Mouse (Mus musculus): ENCODE data around the gene Ugt1a5.
A peak's percentile ranks its signal among the peaks of the same experiment; 100 is the strongest.
"Not testable (repeated sequence)": the region's sequence is repeated elsewhere in the genome, so short reads cannot be mapped to it uniquely, and the experiment has no call there.

Ugt1a5 gene

GRCm38 (mm10) chr1:88199996-88200395 lies 34.2 kb downstream of the Ugt1a5 start:
- DNase-seq = peak; percentile 47 to 49

- no peak for DNase-seq
Measured at GRCm38 (mm10) chr1:88200456-88200855, 34.6 kb downstream of the Ugt1a5 start, which contains the start of gene Ugt1a2. Ugt1a2 (plus strand) TSS chr1:88200601.

- DNase-seq = peak; percentile 84 to 87
Measured at GRCm38 (mm10) chr1:88205294-88205922, 39.6 kb downstream of the Ugt1a5 start, which contains the start of gene Dnajb3. Dnajb3 (minus strand) TSS chr1:88205782.

GRCm38 (mm10) chr1:88206843-88207479 lies 41.1 kb downstream of the Ugt1a5 start:
- DNase-seq = no peak

- no peak for DNase-seq
Measured at GRCm38 (mm10) chr1:88211812-88212211, 46.0 kb downstream of the Ugt1a5 start, which contains the start of gene Ugt1a1. Ugt1a1 (plus strand) TSS chr1:88211959.

- DNase-seq = no peak
Measured at GRCm38 (mm10) chr1:88212341-88213045, 46.7 kb downstream of the Ugt1a5 start.

GRCm38 (mm10) chr1:88213061-88213460 lies 47.2 kb downstream of the Ugt1a5 start:
- DNase-seq = no peak

GRCm38 (mm10) chr1:88213766-88214461 lies 48.1 kb downstream of the Ugt1a5 start:
- DNase-seq = no peak

- DNase-seq = no peak
Measured at GRCm38 (mm10) chr1:88214462-88214952, 48.7 kb downstream of the Ugt1a5 start.

- DNase-seq = no peak
Measured at GRCm38 (mm10) chr1:88215466-88216380, 49.9 kb downstream of the Ugt1a5 start.

GRCm38 (mm10) chr1:88216551-88216950 lies 50.7 kb downstream of the Ugt1a5 start:
- no peak for DNase-seq

- no peak for DNase-seq
Measured at GRCm38 (mm10) chr1:88217144-88217543, 51.3 kb downstream of the Ugt1a5 start.

GRCm38 (mm10) chr1:88217576-88217975 lies 51.8 kb downstream of the Ugt1a5 start:
- DNase-seq = no peak

- DNase-seq = no peak
Measured at GRCm38 (mm10) chr1:88218051-88218450, 52.2 kb downstream of the Ugt1a5 start.

- no peak for DNase-seq
Measured at GRCm38 (mm10) chr1:88218591-88218990, 52.8 kb downstream of the Ugt1a5 start.

GRCm38 (mm10) chr1:88219054-88219453 lies 53.2 kb downstream of the Ugt1a5 start:
- DNase-seq = no peak

- DNase-seq = no peak
Measured at GRCm38 (mm10) chr1:88220336-88220735, 54.5 kb downstream of the Ugt1a5 start.

GRCm38 (mm10) chr1:88222216-88222615 lies 56.4 kb downstream of the Ugt1a5 start:
- no peak for DNase-seq

GRCm38 (mm10) chr1:88223011-88223515 lies 57.3 kb downstream of the Ugt1a5 start:
- not testable (repeated sequence) for DNase-seq

- no peak for DNase-seq
Measured at GRCm38 (mm10) chr1:88223591-88223990, 57.8 kb downstream of the Ugt1a5 start.

GRCm38 (mm10) chr1:88224029-88224776 lies 58.4 kb downstream of the Ugt1a5 start:
- DNase-seq = no peak

Measured in cerebellum, postnatal 36 days (tissue).